Mouse (Mus musculus) stomach, embryonic 15.5 days (tissue): ENCODE results near the gene Pdzd7. TPM values are rescaled to one million over a fixed set of nuclear protein-coding genes. Genes with fewer than 3 reads are reported as not detected.

Source experiments
- ATAC-seq: fragments of 200-750 bp; cut with Nextera tagmentation; 2 replicates; pipeline ENCODE4 v1.8.0; 2017; ENCODE audit warnings: low read depth, moderate number of reproducible peaks, moderate TSS enrichment; ENCODE audit not compliant: insufficient read depth, low FRiP score
- H3K27ac ChIP-seq: fragments of 300-500 bp; sonication (generic); 2 replicates; pipeline ENCODE4 v1.5.1; 2015; ENCODE audit warnings: mild to moderate bottlenecking, inconsistent platforms
- H3K27me3 ChIP-seq: fragments of 300-500 bp; sonication (generic); replicated peaks from 2 replicates; pipeline ENCODE4 v1.6.1; 2015; ENCODE audit warnings: inconsistent platforms
- H3K36me3 ChIP-seq: fragments of 300-500 bp; sonication (generic); 2 replicates; pipeline ENCODE4 v1.6.1; 2015; ENCODE audit warnings: inconsistent platforms
- H3K4me1 ChIP-seq: fragments of 300-500 bp; sonication (generic); 2 replicates; pipeline ENCODE4 v1.6.1; 2015; ENCODE audit warnings: inconsistent platforms
- H3K4me2 ChIP-seq: fragments of 300-500 bp; sonication (generic); 2 replicates; pipeline ENCODE4 v1.6.1; 2015; ENCODE audit warnings: mild to moderate bottlenecking, inconsistent platforms
- H3K4me3 ChIP-seq: fragments of 300-500 bp; sonication (generic); replicated peaks from 2 replicates; pipeline ENCODE4 v1.5.1; 2015; ENCODE audit warnings: inconsistent platforms
- H3K9ac ChIP-seq: fragments of 300-500 bp; sonication (generic); 2 replicates; pipeline ENCODE4 v1.6.1; 2015; ENCODE audit warnings: inconsistent platforms
- H3K9me3 ChIP-seq: fragments of 300-500 bp; sonication (generic); 2 replicates; pipeline ENCODE4 v1.6.1; 2016; ENCODE audit warnings: inconsistent platforms
- WGBS: fragments of 180-500 bp; shearing (Covaris S2); methylation state at CpG from one replicate; pipeline ENCODE4 v1.1.7; 2015; 5-methylcytosine and 5-hydroxymethylcytosine counted together
- polyA plus RNA-seq: library from polyadenylated mRNA; unstranded; fragments of >200 nt; fragmentation: Nextera tagmentation; extraction: Ambion mirVana; gene quantifications from 2 replicates; pipeline ENCODE4 v1.2.1, GENCODE M21; 2015

Gene Pdzd7
- polyA plus RNA-seq, 1 experiment from 2014 or later = 0.33 TPM

GRCm38 (mm10) chr19:45026958-45027670, 18.4 kb downstream of the Pdzd7 start:
- WGBS = 70% methylated on average over 6 of the region's 6 CpGs
- Histone ChIP-seq H3K9me3 (no peaks in the 10 kb centered on the region), H3K9ac (no peak overlapping the region), H3K27me3 (no peaks in the 10 kb centered on the region), H3K4me2 (no peak overlapping the region), H3K4me3 (no peak overlapping the region), H3K4me1 (peaks cover 25% of the 10 kb centered on the region), H3K27ac (no peak overlapping the region), H3K36me3 (peaks cover 38% of the 10 kb centered on the region)
- no peak for ATAC-seq

- H3K27ac ChIP-seq = no peak overlapping the region
- no peaks in the 10 kb centered on the region for H3K9me3 ChIP-seq
- H3K4me3 ChIP-seq = no peak overlapping the region
- ATAC-seq = no peak
- H3K27me3 ChIP-seq = no peaks in the 10 kb centered on the region
- H3K9ac ChIP-seq = no peak overlapping the region
- no peak overlapping the region for H3K4me2 ChIP-seq
- H3K36me3 ChIP-seq = peaks cover 38% of the 10 kb centered on the region
- 87% methylated on average over 37 of the region's 37 CpGs for WGBS
- H3K4me1 ChIP-seq = peaks cover 33% of the 10 kb centered on the region
Measured at GRCm38 (mm10) chr19:45025937-45026568, 19.5 kb downstream of the Pdzd7 start.

- Histone ChIP-seq H3K4me2 (no peak overlapping the region), H3K4me3 (no peak overlapping the region), H3K4me1 (peaks cover 37% of the 10 kb centered on the region), H3K27ac (no peak overlapping the region), H3K9ac (no peak overlapping the region), H3K36me3 (peaks cover 38% of the 10 kb centered on the region), H3K27me3 (no peaks in the 10 kb centered on the region), H3K9me3 (no peaks in the 10 kb centered on the region)
- no peak for ATAC-seq
- 84% methylated on average over 20 of the region's 20 CpGs for WGBS
Measured at GRCm38 (mm10) chr19:45024775-45025174, 20.7 kb downstream of the Pdzd7 start.

- no peak for ATAC-seq
- 86% methylated on average over 11 of the region's 11 CpGs for WGBS
- Histone ChIP-seq H3K4me2 (no peak overlapping the region), H3K4me3 (no peak overlapping the region), H3K27me3 (no peaks in the 10 kb centered on the region), H3K27ac (no peak overlapping the region), H3K4me1 (peaks cover 39% of the 10 kb centered on the region), H3K9ac (no peak overlapping the region), H3K36me3 (peaks cover 38% of the 10 kb centered on the region), H3K9me3 (no peaks in the 10 kb centered on the region)
Measured at GRCm38 (mm10) chr19:45023993-45024392, 21.5 kb downstream of the Pdzd7 start.

- Histone ChIP-seq H3K36me3 (peaks cover 31% of the 10 kb centered on the region), H3K27ac (no peak overlapping the region), H3K9ac (no peak overlapping the region), H3K4me2 (peak overlapping the region; percentile 95), H3K4me1 (peaks cover 34% of the 10 kb centered on the region), H3K4me3 (no peak overlapping the region), H3K27me3 (no peaks in the 10 kb centered on the region), H3K9me3 (no peaks in the 10 kb centered on the region)
- no peak for ATAC-seq
- 84% methylated on average over 15 of the region's 15 CpGs for WGBS
Measured at GRCm38 (mm10) chr19:45021362-45021761, 24.2 kb downstream of the Pdzd7 start.

GRCm38 (mm10) chr19:45020348-45020747, 25.2 kb downstream of the Pdzd7 start:
- Histone ChIP-seq H3K4me1 (peaks cover 37% of the 10 kb centered on the region), H3K4me3 (peak overlapping the region; percentile 11; the same call in 1 of the 2 replicates)
- ATAC-seq = no peak

GRCm38 (mm10) chr19:45018351-45018831, 27.1 kb downstream of the Pdzd7 start:
- Histone ChIP-seq H3K9me3 (no peaks in the 10 kb centered on the region), H3K27ac (peak overlapping the region; percentile 100), H3K27me3 (no peaks in the 10 kb centered on the region), H3K4me2 (peak overlapping the region; percentile 95), H3K36me3 (peaks cover 6% of the 10 kb centered on the region; the same call in 1 of the 2 replicates), H3K4me3 (peak overlapping the region; percentile 59), H3K9ac (peak overlapping the region; percentile 58; the same call in 1 of the 2 replicates), H3K4me1 (peaks cover 47% of the 10 kb centered on the region)
- peak; percentile 1; the same call in 1 of the 2 replicates for ATAC-seq
- under 1% methylated on average over 13 of the region's 13 CpGs for WGBS

More at GRCm38 (mm10) chr19:45020348-45020747, 25.2 kb downstream of the Pdzd7 start:
- WGBS = 49% methylated on average over 6 of the region's 6 CpGs
- H3K9me3 ChIP-seq = no peaks in the 10 kb centered on the region
- H3K9ac ChIP-seq = no peak overlapping the region; the same call in 1 of the 2 replicates
- H3K36me3 ChIP-seq = peaks cover 21% of the 10 kb centered on the region
- peak overlapping the region; percentile 95 for H3K4me2 ChIP-seq
- H3K27ac ChIP-seq = 0 out of 2 replicates have a peak overlapping the region, but pooled peaks have one; percentile 21
- no peaks in the 10 kb centered on the region for H3K27me3 ChIP-seq

GRCm38 (mm10) chr19:45017909-45018308, 27.6 kb downstream of the Pdzd7 start:
- peak overlapping the region; percentile 58; the same call in 1 of the 2 replicates for H3K9ac ChIP-seq
- peaks cover 52% of the 10 kb centered on the region for H3K4me1 ChIP-seq
- ATAC-seq = peak; percentile 52
- H3K4me2 ChIP-seq = peak overlapping the region; percentile 95
- under 1% methylated on average over 48 of the region's 48 CpGs for WGBS
- 0 out of 2 replicates have a peak, but pooled peaks cover 5% of the 10 kb centered on the region for H3K36me3 ChIP-seq
- H3K27ac ChIP-seq = peak overlapping the region; percentile 100
- no peaks in the 10 kb centered on the region for H3K27me3 ChIP-seq
- H3K4me3 ChIP-seq = peak overlapping the region; percentile 59
- H3K9me3 ChIP-seq = no peaks in the 10 kb centered on the region

- Histone ChIP-seq H3K27ac (peak overlapping the region; percentile 100), H3K4me3 (peak overlapping the region; percentile 59), H3K36me3 (no peaks in the 10 kb centered on the region), H3K27me3 (no peaks in the 10 kb centered on the region), H3K4me1 (peaks cover 55% of the 10 kb centered on the region), H3K4me2 (peak overlapping the region; percentile 95), H3K9me3 (no peaks in the 10 kb centered on the region), H3K9ac (peak overlapping the region; percentile 58; the same call in 1 of the 2 replicates)
- peak; percentile 23 for ATAC-seq
- WGBS = 0% methylated on average over 14 of the region's 27 CpGs
Measured at GRCm38 (mm10) chr19:45017216-45017771, 28.2 kb downstream of the Pdzd7 start.

- Histone ChIP-seq H3K4me2 (peak overlapping the region; percentile 95), H3K4me1 (peaks cover 53% of the 10 kb centered on the region), H3K27me3 (no peaks in the 10 kb centered on the region), H3K4me3 (peak overlapping the region; percentile 59), H3K36me3 (no peaks in the 10 kb centered on the region), H3K27ac (peak overlapping the region; percentile 100), H3K9me3 (no peaks in the 10 kb centered on the region), H3K9ac (peak overlapping the region; percentile 40; the same call in 1 of the 2 replicates)
- under 1% methylated on average over 18 of the region's 18 CpGs for WGBS
- peak; percentile 21; the same call in 1 of the 2 replicates for ATAC-seq
Measured at GRCm38 (mm10) chr19:45016341-45017215, 28.9 kb downstream of the Pdzd7 start.
